In the genomic region with DNA sequence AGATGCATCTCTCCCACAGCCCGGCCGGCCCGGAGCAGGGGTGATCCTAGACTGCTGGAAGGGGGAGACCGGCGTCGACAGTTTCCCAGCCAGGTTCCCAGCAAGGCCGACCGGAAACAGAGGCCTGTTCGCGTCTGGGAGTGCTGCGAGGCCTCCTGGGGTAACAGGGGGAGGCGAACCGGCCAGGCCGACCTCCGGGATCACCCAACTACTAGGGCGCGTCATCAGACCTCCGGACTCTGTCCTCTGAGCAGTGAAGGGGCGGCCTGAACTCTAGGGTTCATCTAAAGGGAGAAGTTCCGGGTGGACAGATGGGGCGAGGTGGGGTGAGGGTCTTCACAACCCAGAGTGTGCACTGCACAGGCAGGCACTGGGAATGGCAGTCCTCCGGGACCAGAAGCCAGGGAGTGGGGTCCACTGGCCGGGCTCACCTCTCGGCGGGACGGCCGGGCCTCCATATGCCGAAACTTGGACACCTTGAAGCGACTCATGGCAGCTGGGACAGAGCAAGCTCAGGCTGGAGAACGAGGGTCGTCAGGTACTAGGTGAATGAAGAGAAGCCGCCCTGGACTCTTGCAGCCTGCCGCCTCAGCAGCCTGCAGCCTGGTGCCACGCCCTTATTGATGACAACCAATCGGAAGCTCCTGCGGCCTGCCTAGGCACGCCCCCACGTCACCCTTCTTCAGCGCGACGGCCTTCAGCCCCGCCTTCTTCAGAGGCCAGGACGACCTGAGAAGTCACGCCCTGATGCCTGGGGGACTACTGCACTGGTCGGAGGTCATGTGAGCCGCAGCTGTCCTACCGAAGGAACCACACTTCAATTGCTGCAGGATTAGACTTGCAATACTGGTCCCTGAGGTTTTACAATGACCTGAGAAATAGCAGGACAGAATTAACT, we compare ENCODE assay signal across 8 mouse cellular contexts. TPM values are rescaled to one million over a fixed set of nuclear protein-coding genes. Genes with fewer than 3 reads are reported as not detected.
A peak's percentile ranks its signal among the peaks of the same experiment; 100 is the strongest.
DNase-seq lines count a peak whose midpoint lies in the region; ATAC-seq and TF ChIP-seq lines count a peak whose summit lies in the region.

A gene (minus strand): TSS at position 657 of the 898 bp plus-strand sequence.

- peak within 1 kb of the TSS; percentile 79 for H3K4me3 ChIP-seq in cortical plate, adult 2 months (ENCODE audit: insufficient read depth, low read length)
- H3K4me3 ChIP-seq in megakaryocyte, embryonic 14.5 days (replicated peaks), result peak within 1 kb of the TSS; percentile 92

- no peaks in the 10 kb centered on the region for H3K27me3 ChIP-seq in megakaryocyte, embryonic 14.5 days (replicated peaks)

- peak; percentile 91 for TF ChIP-seq POLR2A in cortical plate, adult 2 months (IDR thresholded peaks at IDR 0.05; ENCODE audit: extremely low read depth, insufficient read depth, low read length)

- no peaks in the 10 kb centered on the region for H3K9me3 ChIP-seq in megakaryocyte, embryonic 14.5 days

- H3K4me1 ChIP-seq in cortical plate, adult 2 months (ENCODE audit: control insufficient read depth, insufficient read depth, low read length), result 0 out of 2 replicates have a peak, but pooled peaks cover 2% of the 10 kb centered on the region
- H3K4me1 ChIP-seq in megakaryocyte, embryonic 14.5 days, result peaks cover 63% of the 10 kb centered on the region

- TF ChIP-seq CTCF in cortical plate, adult 2 months (IDR thresholded peaks at IDR 0.05; ENCODE audit: extremely low read depth, insufficient read depth, low read length), result no peak

- H3K36me3 ChIP-seq in megakaryocyte, embryonic 14.5 days (replicated peaks; ENCODE audit: low read length), result peaks cover 31% of the 10 kb centered on the region

- peak; percentile 83 to 90 for DNase-seq in gastrocnemius, adult 8-10 months (ENCODE audit: low spot score in 2 of 2)
- peak; percentile 78 for DNase-seq in hindlimb bud, embryonic 11.5 days (ENCODE audit: extremely low spot score, low read depth, low spot score)
- DNase-seq in left cerebral cortex, adult 8-10 months (ENCODE audit: low spot score in 2 of 2), result peak; percentile 64 to 92
- DNase-seq in right cerebral cortex, postnatal 10 days (ENCODE audit: low spot score in 2 of 2), result peak; percentile 93 to 94
- DNase-seq in urinary bladder, postnatal 25 days (ENCODE audit: low spot score), result peak; percentile 77

- ATAC-seq in activated CD4-positive, CD25-positive, alpha-beta regulatory T cell, adult 4 months, result peak; percentile 80

- no peak within 1 kb of the TSS for H3K27ac ChIP-seq in cortical plate, adult 2 months (ENCODE audit: insufficient read depth, low read length)

RNA-seq across cellular contexts. Expression of the gene that starts here (rescaled TPM):
- 100 to 1,000 TPM in 1 of 2 experiments, 10 to 100 TPM in 1; 98.7 to 102 TPM for polyA plus RNA-seq in activated CD4-positive, CD25-positive, alpha-beta regulatory T cell, adult 4 months (2017; shearing (Covaris generic))
- 103 and 104 TPM in 2 replicates for polyA plus RNA-seq in cortical plate, adult 2 months (2012; rRNA removed)
- total RNA-seq in gastrocnemius, adult 8-10 months (2022), result 10 to 100 TPM; 11.7 to 15.1 (median 14.0) TPM
- 10 to 100 TPM; 88.7 to 98.8 (median 95.6) TPM for total RNA-seq in left cerebral cortex, adult 8-10 months (2022)
- 62.1 and 104 TPM in 2 replicates for polyA plus RNA-seq in megakaryocyte, embryonic 14.5 days (2012; ENCODE audit: insufficient read depth, low replicate concordance)

Comparison
In these comparisons a context has a peak if more than half of its experiments do, and no peak if none do; other contexts are left out.
1. RNA of the gene that starts here (total RNA-seq): 88.7 to 98.8 TPM in left cerebral cortex, adult 8-10 months; 11.7 to 15.1 TPM in gastrocnemius, adult 8-10 months; every median in the first group is over 4 times any median in the second.
2. Peak in every context shown above with its lines, with median percentiles within 50 percentile points of each other: DNase-seq.